Mouse (Mus musculus) C2C12 (cell line): ENCODE results near the gene Ism2. TPM values are rescaled to one million over a fixed set of nuclear protein-coding genes. Genes with fewer than 3 reads are reported as not detected.
"Not testable (repeated sequence)": the region's sequence is repeated elsewhere in the genome, so short reads cannot be mapped to it uniquely, and the experiment has no call there.

Experiments
- H3K27me3 ChIP-seq: one replicate; pipeline ENCODE4 v1.6.1; 2011; ENCODE audit not compliant: control insufficient read depth, insufficient read depth, insufficient read length
- H3K36me3 ChIP-seq: one replicate; pipeline ENCODE4 v1.6.1; 2011; ENCODE audit not compliant: control insufficient read depth, insufficient read depth
- H3K4me3 ChIP-seq: one replicate; pipeline ENCODE4 v1.5.1; 2011; ENCODE audit warnings: mild to moderate bottlenecking, control low read depth; ENCODE audit not compliant: poor library complexity, insufficient read depth, severe bottlenecking
- H3K79me2 ChIP-seq: one replicate; pipeline ENCODE4 v1.6.1; 2011; ENCODE audit not compliant: control insufficient read depth, insufficient read depth
- H3K79me3 ChIP-seq: one replicate; pipeline ENCODE4 v1.6.1; 2011; ENCODE audit warnings: low read depth, control low read depth
- H3ac ChIP-seq: one replicate; pipeline ENCODE3; 2011; ENCODE audit warnings: low read depth; ENCODE audit not compliant: control insufficient read depth, insufficient read length
- CEBPB ChIP-seq: IDR thresholded peaks from one replicate; pipeline ENCODE4 v1.6.1; 2011; ENCODE audit warnings: low read depth, mild to moderate bottlenecking, control low read depth, moderate library complexity
- CTCF ChIP-seq: IDR thresholded peaks from one replicate; pipeline ENCODE4 v1.5.1; 2011; ENCODE audit not compliant: control insufficient read depth, insufficient read depth, insufficient read length
- FOSL1 ChIP-seq: IDR thresholded peaks from one replicate; pipeline ENCODE4 v1.8.0; 2011; ENCODE audit warnings: mild to moderate bottlenecking, low read length; ENCODE audit not compliant: poor library complexity, insufficient read depth, severe bottlenecking
- MAX ChIP-seq: IDR thresholded peaks from one replicate; pipeline ENCODE4 v1.6.1; 2011; ENCODE audit warnings: mild to moderate bottlenecking, control low read depth
- MYOD1 ChIP-seq: IDR thresholded peaks from one replicate; pipeline ENCODE4 v1.6.1; 2011; ENCODE audit warnings: low read depth; ENCODE audit not compliant: control insufficient read depth, insufficient read length
- MYOG ChIP-seq: IDR thresholded peaks from one replicate; pipeline ENCODE4 v1.6.1; 2011; ENCODE audit not compliant: control insufficient read depth, insufficient read length; ENCODE audit errors: extremely low read depth
- USF1 ChIP-seq: IDR thresholded peaks from one replicate; pipeline ENCODE4 v1.6.1; 2011; ENCODE audit warnings: low read depth, mild to moderate bottlenecking, control low read depth, moderate library complexity
- polyA plus RNA-seq: library from polyadenylated mRNA; unstranded; fragments of >200 nt; fragmentation: generic; extraction: Trizol; gene quantifications from one replicate; pipeline ENCODE4 v1.2.1, GENCODE M21; 2012; ENCODE audit warnings: missing spikeins

Ism2 gene
- polyA plus RNA-seq, 1 experiment = 0.18 TPM

GRCm38 (mm10) chr12:87327610-87328009 is 28.1 kb upstream of the Ism2 start:
- no peak overlapping the region for H3ac ChIP-seq
- H3K79me2 ChIP-seq = no peaks in the 10 kb centered on the region
- TF ChIP-seq MAX (no peak), CEBPB (no peak), MYOD1 (no peak), FOSL1 (no peak), USF1 (no peak), CTCF (no peak), MYOG (no peak)
- H3K79me3 ChIP-seq = no peaks in the 10 kb centered on the region
- peaks cover 20% of the 10 kb centered on the region for H3K36me3 ChIP-seq
- no peaks in the 10 kb centered on the region for H3K27me3 ChIP-seq
- no peak overlapping the region for H3K4me3 ChIP-seq

- Histone ChIP-seq H3K36me3 (peaks cover 25% of the 10 kb centered on the region), H3ac (no peak overlapping the region), H3K4me3 (no peak overlapping the region), H3K79me2 (no peaks in the 10 kb centered on the region), H3K79me3 (no peaks in the 10 kb centered on the region), H3K27me3 (no peaks in the 10 kb centered on the region)
- no peak for TF ChIP-seq CEBPB
- TF ChIP-seq MYOG = no peak
- TF ChIP-seq USF1 = no peak
- no peak for TF ChIP-seq FOSL1
- TF ChIP-seq MAX = no peak
- no peak for TF ChIP-seq MYOD1
- no peak for TF ChIP-seq CTCF
Measured at GRCm38 (mm10) chr12:87325452-87325851, 25.9 kb upstream of the Ism2 start.

- Histone ChIP-seq H3K79me2 (no peaks in the 10 kb centered on the region), H3K27me3 (no peaks in the 10 kb centered on the region), H3K36me3 (peaks cover 17% of the 10 kb centered on the region), H3K79me3 (no peaks in the 10 kb centered on the region), H3K4me3 (no peak overlapping the region), H3ac (no peak overlapping the region)
- TF ChIP-seq MYOD1 = no peak
Measured at GRCm38 (mm10) chr12:87319229-87319628, 19.7 kb upstream of the Ism2 start.

- no peak overlapping the region for H3K4me3 ChIP-seq
- no peaks in the 10 kb centered on the region for H3K79me3 ChIP-seq
- peaks cover 14% of the 10 kb centered on the region for H3K36me3 ChIP-seq
- no peaks in the 10 kb centered on the region for H3K79me2 ChIP-seq
- TF ChIP-seq MYOG = no peak
- TF ChIP-seq MYOD1 = no peak
- TF ChIP-seq CTCF = no peak
- TF ChIP-seq USF1 = no peak
- no peak for TF ChIP-seq CEBPB
- TF ChIP-seq FOSL1 = no peak
- TF ChIP-seq MAX = no peak
- no peak overlapping the region for H3ac ChIP-seq
- H3K27me3 ChIP-seq = no peaks in the 10 kb centered on the region
Measured at GRCm38 (mm10) chr12:87317951-87318350, 18.4 kb upstream of the Ism2 start.

GRCm38 (mm10) chr12:87313098-87313497 is 13.6 kb upstream of the Ism2 start:
- H3K27me3 ChIP-seq = no peaks in the 10 kb centered on the region
- TF ChIP-seq CEBPB (no peak), MYOG (no peak), USF1 (no peak), CTCF (no peak), MYOD1 (no peak), MAX (no peak), FOSL1 (no peak)
- no peaks in the 10 kb centered on the region for H3K79me3 ChIP-seq
- H3K79me2 ChIP-seq = no peaks in the 10 kb centered on the region
- no peak overlapping the region for H3ac ChIP-seq
- no peak overlapping the region for H3K4me3 ChIP-seq
- H3K36me3 ChIP-seq = peaks cover 52% of the 10 kb centered on the region

GRCm38 (mm10) chr12:87306584-87306844 is 7.0 kb upstream of the Ism2 start:
- not testable (repeated sequence) for H3ac ChIP-seq, H3K79me2 ChIP-seq, H3K79me3 ChIP-seq, H3K4me3 ChIP-seq, H3K27me3 ChIP-seq
- H3K36me3 ChIP-seq = peaks cover 31% of the 10 kb centered on the region
